Mouse (Mus musculus) midbrain, postnatal 0 days (tissue): ENCODE measurements at regions not wholly inside any gene's neighbourhood (a gene's known extent, or its start where the extent isn't known, plus 50 kb on each side); places are given as distances from the start of the nearest gene placed in this dataset.
A peak's percentile ranks its signal among the peaks of the same experiment; 100 is the strongest.

Experiments
- ATAC-seq: fragments of 200-750 bp; cut with Nextera tagmentation; 2 replicates; pipeline ENCODE4 v1.8.0; 2017; ENCODE audit warnings: moderate number of reproducible peaks, mild to moderate bottlenecking, moderate TSS enrichment, moderate library complexity; ENCODE audit not compliant: low FRiP score
- DNase-seq: peaks from one replicate; pipeline ENCODE4 v3.0.0-alpha.2; 2015; ENCODE audit warnings: low spot score
- H3K27ac ChIP-seq: fragments of 300-500 bp; sonication (generic); 2 replicates; pipeline ENCODE4 v1.5.1; 2014; ENCODE audit warnings: low read depth, mild to moderate bottlenecking, low read length, mixed read lengths
- H3K27me3 ChIP-seq: fragments of 300-500 bp; sonication (generic); 2 replicates; pipeline ENCODE4 v1.6.1; 2014; ENCODE audit warnings: low read length, control low read depth, mixed read lengths; ENCODE audit not compliant: insufficient read depth
- H3K36me3 ChIP-seq: fragments of 300-500 bp; sonication (generic); 2 replicates; pipeline ENCODE4 v1.6.1; 2014; ENCODE audit warnings: low read length, control low read depth, mixed read lengths; ENCODE audit not compliant: insufficient read depth
- H3K4me1 ChIP-seq: fragments of 300-500 bp; sonication (generic); 2 replicates; pipeline ENCODE4 v1.6.1; 2014; ENCODE audit warnings: mild to moderate bottlenecking, control low read depth, antibody characterized with exemption, low read length, mixed read lengths; ENCODE audit not compliant: insufficient read depth
- H3K4me2 ChIP-seq: fragments of 300-500 bp; sonication (generic); 2 replicates; pipeline ENCODE4 v1.6.1; 2014; ENCODE audit warnings: low read depth, mild to moderate bottlenecking, low read length, mixed read lengths; ENCODE audit not compliant: poor library complexity, severe bottlenecking
- H3K4me3 ChIP-seq: fragments of 300-500 bp; sonication (generic); 2 replicates; pipeline ENCODE4 v1.5.1; 2014; ENCODE audit warnings: low read depth, mild to moderate bottlenecking, low read length, moderate library complexity
- H3K9ac ChIP-seq: fragments of 300-500 bp; sonication (generic); replicated peaks from 2 replicates; pipeline ENCODE4 v1.6.1; 2014; ENCODE audit warnings: mild to moderate bottlenecking, low read length, moderate library complexity, mixed read lengths; ENCODE audit not compliant: poor library complexity, severe bottlenecking
- H3K9me3 ChIP-seq: fragments of 300-500 bp; sonication (generic); 2 replicates; pipeline ENCODE4 v1.6.1; 2016; ENCODE audit warnings: low read length, control low read depth
- CTCF ChIP-seq: IDR thresholded peaks from 2 replicates; pipeline ENCODE4 v1.5.1; 2016; ENCODE audit warnings: antibody characterized with exemption, mild to moderate bottlenecking
- WGBS: fragments of 180-500 bp; shearing (Covaris S2); extraction: QIAGEN DNeasy Blood & Tissue Kit; methylation state at CpG from one replicate; pipeline ENCODE4 v1.1.7; 2014; 5-methylcytosine and 5-hydroxymethylcytosine counted together

- ATAC-seq (no peak), DNase-seq (no peak)
- H3K4me3 ChIP-seq: no peak overlapping the region
- no peak for TF ChIP-seq CTCF
- H3K9ac ChIP-seq: no peak overlapping the region
- H3K4me1 ChIP-seq: no peaks in the 10 kb centered on the region
- no peaks in the 10 kb centered on the region for H3K27me3 ChIP-seq
- H3K4me2 ChIP-seq: no peak overlapping the region
- WGBS: 79% methylated on average over 5 of the region's 5 CpGs
- H3K27ac ChIP-seq: no peak overlapping the region
- H3K9me3 ChIP-seq: no peaks in the 10 kb centered on the region
- no peaks in the 10 kb centered on the region for H3K36me3 ChIP-seq
Measured at GRCm38 (mm10) chr5:119356051-119356450, 314.4 kb upstream of the Tbx3 start.

GRCm38 (mm10) chr5:119359709-119360108, 310.8 kb upstream of the Tbx3 start:
- no peak for ATAC-seq
- Histone ChIP-seq H3K36me3 (no peaks in the 10 kb centered on the region), H3K9ac (no peak overlapping the region), H3K4me2 (no peak overlapping the region), H3K9me3 (no peaks in the 10 kb centered on the region), H3K27ac (no peak overlapping the region), H3K4me3 (no peak overlapping the region), H3K4me1 (no peaks in the 10 kb centered on the region), H3K27me3 (no peaks in the 10 kb centered on the region)
- DNase-seq: no peak
- WGBS: 53% methylated on average over 5 of the region's 5 CpGs
- no peak for TF ChIP-seq CTCF

- Histone ChIP-seq H3K4me1 (no peaks in the 10 kb centered on the region), H3K27me3 (no peaks in the 10 kb centered on the region), H3K4me2 (no peak overlapping the region), H3K27ac (no peak overlapping the region), H3K9me3 (no peaks in the 10 kb centered on the region), H3K9ac (no peak overlapping the region), H3K4me3 (no peak overlapping the region), H3K36me3 (no peaks in the 10 kb centered on the region)
- no peak for DNase-seq
- TF ChIP-seq CTCF: no peak
- ATAC-seq: no peak
- 90% methylated on average over 2 of the region's 2 CpGs for WGBS
Measured at GRCm38 (mm10) chr5:119360351-119360750, 310.1 kb upstream of the Tbx3 start.

- Histone ChIP-seq H3K9ac (no peak overlapping the region), H3K36me3 (no peaks in the 10 kb centered on the region), H3K4me1 (no peaks in the 10 kb centered on the region), H3K4me2 (no peak overlapping the region), H3K9me3 (no peaks in the 10 kb centered on the region), H3K27ac (no peak overlapping the region), H3K4me3 (no peak overlapping the region), H3K27me3 (no peaks in the 10 kb centered on the region)
- ATAC-seq (no peak), DNase-seq (no peak)
- WGBS: 84% methylated on average over 6 of the region's 6 CpGs
- no peak for TF ChIP-seq CTCF
Measured at GRCm38 (mm10) chr5:119361406-119362044, 308.9 kb upstream of the Tbx3 start.

- no peak overlapping the region for H3K4me2 ChIP-seq
- H3K4me1 ChIP-seq: no peaks in the 10 kb centered on the region
- TF ChIP-seq CTCF: no peak
- no peak overlapping the region for H3K27ac ChIP-seq
- no peak overlapping the region for H3K4me3 ChIP-seq
- H3K36me3 ChIP-seq: no peaks in the 10 kb centered on the region
- 79% methylated on average over 12 of the region's 12 CpGs for WGBS
- no peaks in the 10 kb centered on the region for H3K9me3 ChIP-seq
- DNase-seq (no peak), ATAC-seq (no peak)
- no peak overlapping the region for H3K9ac ChIP-seq
- H3K27me3 ChIP-seq: no peaks in the 10 kb centered on the region
Measured at GRCm38 (mm10) chr5:119362452-119362851, 308.0 kb upstream of the Tbx3 start.

GRCm38 (mm10) chr5:119364250-119364649, 306.2 kb upstream of the Tbx3 start:
- 53% methylated on average over 4 of the region's 4 CpGs for WGBS

More at GRCm38 (mm10) chr5:119364250-119364649, 306.2 kb upstream of the Tbx3 start:
- no peak for ATAC-seq
- Histone ChIP-seq H3K36me3 (no peaks in the 10 kb centered on the region), H3K4me2 (no peak overlapping the region), H3K4me1 (no peaks in the 10 kb centered on the region), H3K27me3 (no peaks in the 10 kb centered on the region), H3K27ac (no peak overlapping the region), H3K9ac (no peak overlapping the region), H3K4me3 (no peak overlapping the region), H3K9me3 (no peaks in the 10 kb centered on the region)
- TF ChIP-seq CTCF: no peak
- peak; percentile 37 for DNase-seq
